Mouse (Mus musculus): ENCODE data around the gene 9430015G10Rik. TPM values are rescaled to one million over a fixed set of nuclear protein-coding genes. Genes with fewer than 3 reads are reported as not detected.

Gene 9430015G10Rik
- polyA plus RNA-seq, 1 experiment = 30.8 TPM

DNA sequence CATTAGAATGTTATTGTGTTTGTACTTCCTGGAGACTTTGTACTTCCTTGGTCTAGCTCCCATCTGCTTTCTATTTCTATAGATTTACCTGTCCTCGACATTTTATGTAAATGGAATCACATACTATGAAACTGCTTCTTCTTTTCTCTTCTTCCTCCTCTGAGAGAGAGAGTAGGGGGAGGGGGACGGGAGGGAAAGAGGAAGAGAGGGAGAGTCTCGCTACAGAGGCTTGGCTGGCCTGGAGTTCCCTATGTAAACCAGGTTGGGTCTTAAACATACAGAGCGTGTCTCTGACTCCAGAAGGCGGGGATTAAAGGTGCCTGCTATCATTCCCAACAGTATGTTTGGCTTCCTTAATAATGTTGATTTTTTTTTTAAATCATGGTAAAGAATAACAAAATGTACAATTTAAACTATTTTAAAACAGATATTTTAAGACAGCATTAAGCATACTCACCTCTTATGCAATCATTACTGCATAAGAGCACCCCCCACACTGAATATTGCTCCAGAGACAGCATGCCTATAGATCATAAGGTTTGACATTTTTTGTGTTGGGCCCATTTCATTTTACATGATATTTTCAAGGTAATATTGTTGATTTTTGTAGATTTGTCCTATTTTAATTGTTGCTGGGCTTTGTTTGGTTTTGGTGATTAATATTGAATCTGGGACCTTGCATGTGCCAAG is 22.2 kb upstream of the 9430015G10Rik start:
- 6% methylated on average over 5 of the region's 5 CpGs for WGBS
- no peak for TF ChIP-seq CTCF (IDR thresholded peaks at IDR 0.05; ENCODE audit: control insufficient read depth, insufficient read depth, low read length)
- TF ChIP-seq POLR2A (IDR thresholded peaks at IDR 0.05; ENCODE audit: borderline replicate concordance, control insufficient read depth, low read depth, low read length) = no peak
- H3K4me3 ChIP-seq (replicated peaks; ENCODE audit: control insufficient read depth, low read depth, low read length) = no peak overlapping the region
- no peak overlapping the region for H3K27ac ChIP-seq (ENCODE audit: control insufficient read depth, insufficient read depth, low read depth, low read length, poor library complexity)
- H3K4me1 ChIP-seq (ENCODE audit: control insufficient read depth, insufficient read depth, low read length) = no peaks in the 10 kb centered on the region; the same call in 1 of the 2 replicates

DNA sequence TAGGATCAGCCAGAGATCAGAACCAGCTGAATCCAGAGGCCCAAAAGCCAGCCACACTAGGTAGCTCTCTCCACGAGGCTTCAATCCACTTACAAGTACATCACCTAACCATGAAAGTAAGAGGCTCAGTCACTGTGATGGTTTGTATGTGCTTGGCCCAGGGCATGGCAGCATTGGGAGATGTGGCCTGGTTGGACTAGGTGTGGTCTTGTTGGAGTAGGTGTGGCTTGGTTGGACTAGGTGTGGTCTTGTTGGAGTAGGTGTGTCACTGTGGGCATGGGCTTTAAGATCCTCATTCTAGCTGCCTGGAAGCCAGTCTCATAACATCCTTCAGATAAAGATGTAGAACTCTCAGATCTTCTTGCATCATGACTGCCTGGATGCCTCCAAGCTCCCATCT is 18.5 kb upstream of the 9430015G10Rik start:
- Histone ChIP-seq H3K4me3 (replicated peaks; ENCODE audit: control insufficient read depth, low read depth, low read length) (no peak overlapping the region), H3K27ac (ENCODE audit: control insufficient read depth, insufficient read depth, low read depth, low read length, poor library complexity) (no peak overlapping the region), H3K4me1 (ENCODE audit: control insufficient read depth, insufficient read depth, low read length) (no peaks in the 10 kb centered on the region; the same call in 1 of the 2 replicates)
- 77% methylated on average over 1 of the region's 1 CpGs for WGBS
- no peak for TF ChIP-seq POLR2A (IDR thresholded peaks at IDR 0.05; ENCODE audit: borderline replicate concordance, control insufficient read depth, low read depth, low read length)
- TF ChIP-seq CTCF (IDR thresholded peaks at IDR 0.05; ENCODE audit: control insufficient read depth, insufficient read depth, low read length) = no peak

DNA sequence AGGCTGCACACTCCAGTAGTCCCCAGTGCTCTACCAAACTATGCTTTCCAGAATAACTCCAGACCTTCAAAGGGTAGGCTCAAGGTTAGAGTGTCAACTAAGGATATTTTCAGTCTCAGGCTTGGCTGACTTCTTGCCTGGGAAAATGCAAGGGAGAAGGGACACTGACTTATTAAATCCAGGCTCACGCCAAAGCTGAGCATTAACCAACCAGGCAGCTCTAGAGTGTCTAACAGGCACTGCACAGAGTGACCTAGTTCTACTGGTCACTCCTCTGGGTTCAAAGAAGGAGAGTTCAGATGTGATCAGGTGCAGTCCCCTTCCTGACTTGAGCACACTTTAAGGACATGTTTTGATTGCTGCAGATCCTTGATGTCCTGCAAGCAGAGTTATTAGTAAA is 17.0 kb upstream of the 9430015G10Rik start:
- H3K4me1 ChIP-seq (ENCODE audit: control insufficient read depth, insufficient read depth, low read length) = no peaks in the 10 kb centered on the region; the same call in 1 of the 2 replicates
- no peak overlapping the region for H3K27ac ChIP-seq (ENCODE audit: control insufficient read depth, insufficient read depth, low read depth, low read length, poor library complexity)
- no peak overlapping the region for H3K4me3 ChIP-seq (replicated peaks; ENCODE audit: control insufficient read depth, low read depth, low read length)
- TF ChIP-seq CTCF (IDR thresholded peaks at IDR 0.05; ENCODE audit: control insufficient read depth, insufficient read depth, low read length) (no peak), POLR2A (IDR thresholded peaks at IDR 0.05; ENCODE audit: borderline replicate concordance, control insufficient read depth, low read depth, low read length) (no peak)
- 89% methylated on average over 1 of the region's 1 CpGs for WGBS

DNA sequence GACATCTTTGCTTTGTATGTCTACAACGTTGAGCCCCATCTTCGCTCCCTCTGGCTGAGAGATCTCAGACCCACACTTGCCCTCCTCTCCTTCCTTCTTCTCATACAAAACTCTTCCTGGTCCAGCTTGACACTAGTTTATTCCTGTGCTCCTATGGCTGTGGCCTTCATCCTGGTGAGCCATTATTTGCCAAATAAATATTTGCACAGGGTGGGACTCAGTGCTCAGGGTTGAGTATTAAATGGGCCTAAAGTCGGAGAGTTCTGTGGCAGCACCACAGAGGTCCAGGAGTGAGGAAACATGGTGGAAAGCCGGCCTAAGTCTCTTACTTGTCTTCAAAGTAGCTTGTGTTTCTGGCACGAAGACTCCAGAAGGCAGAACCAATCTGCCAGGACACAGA is 16.0 kb upstream of the 9430015G10Rik start:
- Histone ChIP-seq H3K4me1 (ENCODE audit: control insufficient read depth, insufficient read depth, low read length) (no peaks in the 10 kb centered on the region; the same call in 1 of the 2 replicates), H3K27ac (ENCODE audit: control insufficient read depth, insufficient read depth, low read depth, low read length, poor library complexity) (no peak overlapping the region), H3K4me3 (replicated peaks; ENCODE audit: control insufficient read depth, low read depth, low read length) (no peak overlapping the region)
- 80% methylated on average over 5 of the region's 5 CpGs for WGBS
- TF ChIP-seq POLR2A (IDR thresholded peaks at IDR 0.05; ENCODE audit: borderline replicate concordance, control insufficient read depth, low read depth, low read length) = no peak
- TF ChIP-seq CTCF (IDR thresholded peaks at IDR 0.05; ENCODE audit: control insufficient read depth, insufficient read depth, low read length) = no peak

DNA sequence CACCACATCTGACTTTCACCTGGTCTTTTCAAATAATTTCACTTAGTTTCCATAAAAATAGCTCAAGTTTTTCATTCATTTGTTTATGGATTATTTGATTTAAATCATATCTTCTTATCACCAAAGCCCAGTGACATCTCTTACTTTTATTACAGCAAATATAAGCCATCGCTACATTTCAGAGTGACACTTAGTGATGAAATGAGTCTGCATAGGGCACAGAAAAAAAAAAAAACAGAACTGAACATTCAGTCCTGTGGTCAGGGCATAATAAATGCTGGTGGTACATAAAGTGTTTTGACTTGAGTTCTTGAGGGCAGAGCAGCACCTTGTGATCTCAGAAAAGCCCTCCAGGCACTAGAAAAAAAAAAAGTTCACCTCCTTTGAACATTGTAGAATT is 13.6 kb upstream of the 9430015G10Rik start:
- Histone ChIP-seq H3K4me3 (replicated peaks; ENCODE audit: control insufficient read depth, low read depth, low read length) (no peak overlapping the region), H3K27ac (ENCODE audit: control insufficient read depth, insufficient read depth, low read depth, low read length, poor library complexity) (no peak overlapping the region), H3K4me1 (ENCODE audit: control insufficient read depth, insufficient read depth, low read length) (no peaks in the 10 kb centered on the region; the same call in 1 of the 2 replicates)
- 58% methylated on average over 1 of the region's 1 CpGs for WGBS
- TF ChIP-seq CTCF (IDR thresholded peaks at IDR 0.05; ENCODE audit: control insufficient read depth, insufficient read depth, low read length) (no peak), POLR2A (IDR thresholded peaks at IDR 0.05; ENCODE audit: borderline replicate concordance, control insufficient read depth, low read depth, low read length) (no peak)

DNA sequence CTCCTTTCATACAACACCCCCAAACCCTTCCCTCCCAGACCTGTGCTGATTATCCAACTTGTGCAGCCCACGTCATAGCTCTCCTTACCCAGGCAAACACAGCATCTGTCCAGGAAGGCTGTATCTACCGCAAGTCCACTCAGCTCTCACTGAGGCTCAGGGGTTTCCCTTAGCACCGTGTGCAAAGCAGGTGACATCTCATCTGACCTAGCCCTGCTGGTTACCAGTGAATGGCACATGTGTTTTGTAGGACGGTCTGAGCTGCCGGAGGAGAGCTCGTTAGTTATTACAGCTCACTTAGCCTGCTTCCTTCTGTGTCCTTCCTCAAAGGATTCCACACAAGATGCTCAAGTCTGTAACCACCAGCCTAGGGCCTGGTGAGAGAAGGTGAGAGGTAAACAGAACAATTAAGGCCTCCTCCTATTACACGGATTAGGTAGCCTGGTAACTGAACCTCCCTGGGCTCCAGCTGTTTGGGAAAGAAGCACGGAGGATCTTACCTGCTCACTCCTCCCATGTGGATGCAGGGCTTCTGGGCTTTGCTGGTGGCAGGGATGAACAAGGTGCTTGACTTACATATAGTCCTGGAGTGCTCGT is 11.9 kb upstream of the 9430015G10Rik start:
- Histone ChIP-seq H3K4me1 (ENCODE audit: control insufficient read depth, insufficient read depth, low read length) (no peaks in the 10 kb centered on the region), H3K4me3 (replicated peaks; ENCODE audit: control insufficient read depth, low read depth, low read length) (no peak overlapping the region), H3K27ac (ENCODE audit: control insufficient read depth, insufficient read depth, low read depth, low read length, poor library complexity) (no peak overlapping the region)
- TF ChIP-seq POLR2A (IDR thresholded peaks at IDR 0.05; ENCODE audit: borderline replicate concordance, control insufficient read depth, low read depth, low read length) = no peak
- no peak for TF ChIP-seq CTCF (IDR thresholded peaks at IDR 0.05; ENCODE audit: control insufficient read depth, insufficient read depth, low read length)
- 80% methylated on average over 9 of the region's 9 CpGs for WGBS

DNA sequence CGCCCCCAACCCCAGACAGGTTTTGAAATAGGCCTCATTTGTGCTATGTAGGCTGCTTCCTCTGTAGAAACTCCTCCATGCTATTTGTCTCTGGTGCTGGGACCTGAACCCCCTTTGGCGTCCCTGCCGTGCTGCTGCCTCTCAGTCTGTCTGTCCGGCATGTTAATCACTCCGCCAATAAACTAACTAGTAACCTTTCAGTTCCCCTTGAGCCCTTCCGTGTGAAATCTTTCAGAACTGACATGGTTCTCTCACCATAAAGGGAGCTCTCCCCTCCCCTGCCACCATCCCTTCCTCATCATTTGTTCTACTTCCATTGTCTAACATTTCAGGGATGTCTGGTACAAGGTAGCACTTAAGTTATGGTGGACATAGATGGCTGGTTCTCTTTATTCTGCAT is 10.4 kb upstream of the 9430015G10Rik start:
- Histone ChIP-seq H3K27ac (ENCODE audit: control insufficient read depth, insufficient read depth, low read depth, low read length, poor library complexity) (no peak overlapping the region), H3K4me1 (ENCODE audit: control insufficient read depth, insufficient read depth, low read length) (no peaks in the 10 kb centered on the region), H3K4me3 (replicated peaks; ENCODE audit: control insufficient read depth, low read depth, low read length) (no peak overlapping the region)
- 77% methylated on average over 6 of the region's 6 CpGs for WGBS
- TF ChIP-seq POLR2A (IDR thresholded peaks at IDR 0.05; ENCODE audit: borderline replicate concordance, control insufficient read depth, low read depth, low read length) (no peak), CTCF (IDR thresholded peaks at IDR 0.05; ENCODE audit: control insufficient read depth, insufficient read depth, low read length) (no peak)

DNA sequence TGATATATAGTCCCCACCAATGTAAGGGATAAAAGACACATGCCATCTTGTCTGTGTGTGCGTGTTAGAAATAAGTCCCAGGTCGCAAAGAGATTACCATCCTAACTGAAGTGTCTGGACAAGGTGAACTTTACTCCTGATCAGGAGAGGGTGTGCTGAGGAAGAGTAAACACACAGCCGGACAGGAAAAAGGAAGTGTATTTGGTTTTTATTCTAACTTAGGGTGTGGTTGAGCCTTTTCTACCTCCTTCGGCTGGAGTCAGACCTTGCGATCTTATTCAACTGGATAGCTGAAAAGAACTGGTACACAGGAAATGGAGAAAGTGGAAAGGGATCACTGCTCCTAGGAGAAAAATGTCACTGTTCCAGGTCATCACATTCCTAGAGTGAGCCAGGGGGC is 9.3 kb upstream of the 9430015G10Rik start:
- TF ChIP-seq CTCF (IDR thresholded peaks at IDR 0.05; ENCODE audit: control insufficient read depth, insufficient read depth, low read length) (no peak), POLR2A (IDR thresholded peaks at IDR 0.05; ENCODE audit: borderline replicate concordance, control insufficient read depth, low read depth, low read length) (no peak)
- WGBS = 57% methylated on average over 5 of the region's 5 CpGs
- H3K4me1 ChIP-seq (ENCODE audit: control insufficient read depth, insufficient read depth, low read length) = no peaks in the 10 kb centered on the region
- no peak overlapping the region for H3K27ac ChIP-seq (ENCODE audit: control insufficient read depth, insufficient read depth, low read depth, low read length, poor library complexity)
- no peak overlapping the region for H3K4me3 ChIP-seq (replicated peaks; ENCODE audit: control insufficient read depth, low read depth, low read length)

All from bone marrow, adult 2 months (tissue).